Mouse (Mus musculus): Measurements from ENCODE around the gene Gtpbp10.

Gtpbp10 gene

DNA sequence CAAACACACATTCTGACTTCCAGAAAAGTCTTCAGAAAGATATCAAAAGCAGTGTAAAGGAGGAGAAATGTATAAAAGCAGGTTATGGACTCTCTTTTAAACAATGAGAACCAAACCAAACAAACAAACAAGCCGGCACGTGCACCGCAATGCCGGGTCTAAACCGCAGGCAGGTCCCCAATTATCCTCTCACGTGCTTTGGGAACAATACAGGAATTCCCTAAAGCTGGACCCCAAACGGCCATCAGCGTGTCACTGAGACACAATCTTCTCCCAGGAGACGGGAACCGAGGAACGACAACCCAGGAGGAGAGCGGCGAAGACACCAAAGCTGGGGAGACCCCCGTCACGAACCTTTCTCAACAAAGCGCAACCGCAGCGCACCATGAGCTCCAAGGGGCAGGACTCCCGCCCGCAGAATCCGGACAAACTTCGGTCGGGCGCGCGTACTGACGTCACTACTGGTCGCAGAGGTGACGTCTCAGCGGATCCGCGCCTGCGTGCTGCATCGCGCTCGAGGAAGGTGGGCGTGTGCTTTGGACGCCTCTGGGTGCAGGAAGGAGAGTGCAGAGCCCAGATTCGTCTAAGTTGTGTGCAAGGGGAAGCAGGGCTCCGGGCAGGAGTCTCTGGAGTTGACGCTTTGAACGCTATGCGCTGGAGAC, at the start of gene Gtpbp10:
Gene Gtpbp10 (minus strand): TSS at position 460 of the 662 bp plus-strand sequence.
- DNase-seq: peak; percentile 88

DNA sequence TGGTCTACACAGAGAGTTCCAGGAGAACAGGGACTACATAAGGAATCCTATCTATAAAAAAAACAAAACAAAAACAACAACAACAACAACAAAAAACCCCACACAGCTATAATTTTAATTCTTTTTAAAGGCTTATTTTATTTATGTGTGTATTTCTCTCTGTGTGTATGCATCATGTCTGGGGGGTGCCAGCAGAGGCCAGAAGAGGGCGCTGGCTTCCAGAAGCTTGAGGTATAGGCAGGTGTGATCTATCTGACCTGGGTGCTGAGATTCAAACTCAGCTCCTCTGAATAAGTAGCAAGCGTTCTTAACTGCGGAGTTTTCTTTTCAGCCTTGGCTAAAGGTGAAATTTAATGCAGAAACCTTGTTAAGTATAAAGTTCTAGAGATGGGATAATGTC, 28.3 kb upstream of the Gtpbp10 start:
- DNase-seq: no peak

DNA sequence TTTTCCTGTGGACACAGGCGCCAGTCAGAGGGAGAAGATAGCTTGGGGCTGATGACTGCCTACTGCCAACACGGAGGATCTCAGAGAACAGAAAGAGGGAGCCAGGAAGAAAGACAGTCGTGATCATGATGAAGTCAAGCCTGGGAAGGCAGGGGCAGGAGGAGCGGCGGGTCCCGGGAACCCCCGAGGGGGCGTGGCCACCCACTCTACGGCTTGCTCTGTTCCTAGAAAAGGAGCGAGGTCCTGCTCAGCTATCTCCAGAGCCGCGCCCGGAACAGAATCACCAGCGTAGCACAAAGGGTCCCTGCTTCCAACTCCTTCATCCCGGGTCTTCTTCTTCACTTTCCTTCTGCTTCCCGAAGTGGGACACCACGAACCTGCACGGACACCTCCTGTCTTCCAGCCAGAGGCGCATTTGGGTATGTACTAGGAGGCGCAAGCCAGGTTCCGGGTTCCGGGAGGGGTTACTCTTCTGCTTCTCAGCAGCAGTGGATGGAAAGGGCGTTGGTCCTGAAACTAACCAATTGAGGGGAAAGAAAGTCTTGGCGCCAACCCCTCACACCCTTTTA, 14.5 kb upstream of the Gtpbp10 start, which contains the start of gene Gm8773:
Gene Gm8773 (plus strand): TSS at position 51 of the 569 bp plus-strand sequence.
- DNase-seq: no peak

DNA sequence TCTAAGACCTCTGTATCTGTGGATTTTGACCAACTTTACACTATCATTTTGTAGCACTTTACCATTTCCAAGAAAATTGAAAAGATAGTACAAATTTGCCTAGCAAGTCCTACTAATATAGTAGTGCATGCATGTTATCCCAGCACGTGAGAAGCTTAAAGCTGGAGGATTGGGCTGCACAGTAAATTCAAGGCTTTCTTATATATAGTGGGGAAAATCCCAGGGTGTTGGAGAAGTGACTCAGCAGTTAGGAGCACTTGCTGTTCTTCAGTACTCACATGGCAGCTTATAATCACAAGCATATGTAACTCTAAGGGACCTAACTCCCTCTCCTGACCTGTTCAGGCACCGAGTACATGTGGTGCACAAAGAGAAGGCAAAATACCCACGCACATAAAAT, 3.1 kb upstream of the Gtpbp10 start:
- no peak for DNase-seq

DNA sequence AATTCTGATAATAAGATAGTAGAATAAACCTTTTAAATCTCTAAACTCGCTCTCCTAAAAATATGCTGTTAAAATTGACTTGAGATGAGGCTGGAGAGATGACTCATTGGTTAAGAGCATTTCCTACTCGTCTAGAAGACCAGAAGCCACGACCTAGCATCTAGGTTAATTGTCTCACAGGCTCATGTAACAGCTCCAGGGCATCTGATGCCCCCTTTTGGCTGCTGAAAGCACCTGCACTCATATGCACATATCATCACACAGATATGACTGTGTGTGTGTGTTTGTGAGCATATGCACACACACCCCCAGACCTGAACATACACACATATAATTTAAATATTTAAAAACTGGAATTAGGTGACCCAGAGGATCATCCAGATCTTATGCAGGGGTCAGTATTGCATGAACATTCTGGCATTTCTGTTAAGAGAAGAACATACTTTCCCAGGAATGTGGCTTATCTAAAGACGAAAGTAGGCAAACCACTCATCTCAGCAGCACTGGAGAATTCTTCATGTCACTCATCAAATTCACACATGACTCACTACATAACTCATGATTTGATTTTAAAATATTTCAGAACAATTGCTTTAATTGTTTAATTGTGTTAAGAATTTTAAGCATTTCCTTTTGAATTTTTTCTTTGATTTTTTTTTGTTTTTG, 1.8 kb upstream of the Gtpbp10 start:
- no peak for DNase-seq

DNA sequence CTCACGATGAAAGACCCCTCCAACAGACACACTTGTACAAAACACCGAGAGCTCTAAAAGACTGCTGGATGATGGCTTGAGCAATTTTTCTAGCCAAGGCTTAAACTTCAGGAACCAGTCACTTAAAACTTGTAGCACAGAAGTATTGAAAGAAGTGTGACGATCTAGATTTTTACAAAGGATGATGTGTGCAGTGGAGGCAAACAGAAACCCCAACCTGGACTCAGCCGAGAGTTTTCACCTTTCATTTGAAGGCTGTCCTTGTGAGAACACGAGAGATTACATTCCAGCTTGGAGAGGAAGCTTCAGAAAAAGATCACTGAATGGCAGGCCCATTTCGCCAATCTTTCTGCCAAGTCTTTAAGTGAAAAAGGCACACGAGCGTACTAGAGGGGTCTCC, 460 bp upstream of the Gtpbp10 start:
- DNase-seq: no peak

DNA sequence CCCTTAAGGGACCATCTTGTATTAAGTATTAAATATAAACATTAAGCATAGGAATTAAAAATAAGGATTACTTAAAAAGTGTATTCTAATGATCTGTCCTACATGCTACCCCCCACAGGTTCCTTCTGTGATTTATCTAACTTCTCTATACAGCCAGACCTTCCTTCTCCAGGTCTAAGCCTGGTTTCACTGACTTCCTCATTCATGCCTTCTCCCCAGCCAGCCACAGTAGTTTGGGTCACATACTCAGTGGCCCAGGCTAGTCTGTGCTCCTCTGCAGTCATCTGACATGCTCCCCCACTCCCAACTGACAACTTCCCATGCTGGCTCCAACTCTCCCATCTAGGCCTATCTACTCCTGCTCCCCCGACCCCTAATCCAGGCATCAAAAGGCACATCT, 8.2 kb downstream of the Gtpbp10 start:
- no peak for DNase-seq

DNA sequence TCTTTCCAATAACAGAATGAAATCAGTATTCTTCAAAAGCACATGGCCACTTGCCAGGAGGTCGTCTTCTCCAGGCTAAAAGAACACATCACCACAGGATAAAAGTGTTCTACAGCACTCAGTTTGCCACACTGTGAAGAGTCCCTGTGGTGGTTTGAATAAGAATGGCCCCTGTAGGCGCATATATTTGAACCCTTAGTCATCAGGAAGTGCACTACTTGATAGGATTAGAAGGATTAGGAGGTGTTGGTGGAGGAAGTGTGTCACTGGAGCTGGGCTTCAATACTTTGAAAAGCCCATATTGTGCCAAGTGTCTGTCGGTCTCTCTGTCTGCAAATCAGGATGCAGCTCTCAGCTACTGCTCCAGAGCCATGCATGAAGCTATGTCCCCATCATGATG, 19.0 kb downstream of the Gtpbp10 start:
- DNase-seq: no peak

DNA sequence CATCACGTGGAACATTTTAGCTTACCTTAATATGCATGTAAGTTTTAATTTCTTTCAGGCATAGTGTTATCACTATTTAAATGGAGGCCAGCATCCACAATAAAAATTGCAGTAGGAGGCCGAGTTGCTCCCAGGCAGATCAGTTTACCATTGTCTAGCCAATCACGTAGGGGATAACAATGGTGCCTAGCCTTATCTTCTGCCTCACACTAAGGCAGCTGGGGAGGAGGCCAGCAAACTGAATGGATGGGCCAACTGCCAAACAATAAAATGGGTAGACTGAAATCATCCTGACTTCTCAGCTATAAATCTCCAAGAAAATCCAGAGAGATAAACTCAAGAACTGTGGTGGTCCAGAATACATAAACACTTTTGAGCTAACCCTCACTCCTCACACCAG, 19.6 kb downstream of the Gtpbp10 start:
- no peak for DNase-seq

DNA sequence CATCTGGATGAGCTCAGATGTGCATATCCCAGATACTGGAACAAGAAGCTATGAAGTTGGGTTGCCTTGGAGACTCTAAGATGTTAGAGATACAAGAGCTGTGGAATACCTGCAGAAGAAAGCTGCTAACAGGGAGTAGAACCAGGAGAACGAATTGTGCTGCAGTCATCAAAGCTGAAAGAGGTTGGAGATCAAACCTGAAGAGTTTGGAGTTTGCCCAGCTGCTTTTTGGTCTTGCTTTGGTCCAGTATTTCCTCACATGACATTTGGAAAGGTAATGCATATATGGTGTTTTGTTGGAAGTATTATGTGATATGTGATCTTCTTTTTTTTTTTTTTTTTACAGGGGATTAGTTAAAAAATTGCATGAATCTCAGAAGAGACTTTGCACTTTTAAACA, 23.2 kb downstream of the Gtpbp10 start:
- DNase-seq: no peak

DNA sequence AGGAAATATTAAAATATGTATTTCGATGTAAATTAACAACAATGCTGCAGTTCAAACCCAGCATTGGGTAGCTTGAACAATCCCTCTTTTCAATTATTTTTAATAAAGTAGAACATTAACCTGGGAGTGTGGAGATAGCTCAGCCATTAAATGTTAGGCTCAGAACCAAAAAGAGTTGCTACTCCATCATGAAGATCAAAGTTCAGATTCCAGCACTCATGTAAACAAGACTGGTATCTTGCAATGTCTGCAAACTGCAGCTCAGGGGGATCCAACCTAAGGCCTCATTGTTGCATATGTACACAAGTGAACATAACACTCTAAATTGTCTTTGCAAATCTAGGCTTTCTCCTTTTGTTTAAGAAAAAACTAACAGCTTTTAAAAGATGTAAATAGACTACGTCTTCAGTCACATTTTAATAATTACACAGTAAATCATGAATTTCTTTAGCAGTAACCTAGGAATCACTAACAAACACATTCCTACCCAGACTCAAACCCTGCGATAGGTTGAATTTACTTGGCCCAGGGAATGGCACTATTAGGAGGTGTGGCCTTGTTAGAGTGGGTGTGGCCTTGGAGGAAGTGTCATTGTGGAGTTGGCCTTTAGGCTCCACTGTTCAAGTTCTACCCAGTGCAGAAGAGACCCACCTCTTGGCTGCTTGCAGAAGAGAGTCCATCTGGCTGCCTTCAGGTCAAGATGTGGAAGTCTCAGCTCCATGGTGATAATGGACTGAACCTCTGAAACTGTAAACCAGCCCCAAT, 25.5 kb downstream of the Gtpbp10 start:
- DNase-seq: no peak

DNA sequence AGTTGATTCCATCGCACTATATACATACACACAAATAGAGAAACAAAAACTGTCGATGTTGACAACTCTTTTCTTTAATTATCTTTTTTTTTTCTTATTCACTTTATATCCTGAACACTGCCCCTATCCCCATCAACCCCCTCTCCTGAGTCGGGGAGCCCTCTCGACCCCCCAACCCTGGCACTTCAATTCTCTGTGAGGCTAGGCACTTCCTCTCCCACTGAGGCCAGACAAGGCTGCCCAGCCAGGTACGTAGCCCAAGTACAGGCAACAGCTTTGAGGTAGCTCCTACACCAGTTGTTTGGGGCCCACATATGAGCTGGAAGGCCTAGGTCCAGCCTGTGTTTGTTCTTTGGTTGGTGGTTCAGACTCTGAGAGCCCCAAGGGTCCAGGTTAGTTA, 43.9 kb downstream of the Gtpbp10 start:
- DNase-seq: peak; percentile 60

DNA sequence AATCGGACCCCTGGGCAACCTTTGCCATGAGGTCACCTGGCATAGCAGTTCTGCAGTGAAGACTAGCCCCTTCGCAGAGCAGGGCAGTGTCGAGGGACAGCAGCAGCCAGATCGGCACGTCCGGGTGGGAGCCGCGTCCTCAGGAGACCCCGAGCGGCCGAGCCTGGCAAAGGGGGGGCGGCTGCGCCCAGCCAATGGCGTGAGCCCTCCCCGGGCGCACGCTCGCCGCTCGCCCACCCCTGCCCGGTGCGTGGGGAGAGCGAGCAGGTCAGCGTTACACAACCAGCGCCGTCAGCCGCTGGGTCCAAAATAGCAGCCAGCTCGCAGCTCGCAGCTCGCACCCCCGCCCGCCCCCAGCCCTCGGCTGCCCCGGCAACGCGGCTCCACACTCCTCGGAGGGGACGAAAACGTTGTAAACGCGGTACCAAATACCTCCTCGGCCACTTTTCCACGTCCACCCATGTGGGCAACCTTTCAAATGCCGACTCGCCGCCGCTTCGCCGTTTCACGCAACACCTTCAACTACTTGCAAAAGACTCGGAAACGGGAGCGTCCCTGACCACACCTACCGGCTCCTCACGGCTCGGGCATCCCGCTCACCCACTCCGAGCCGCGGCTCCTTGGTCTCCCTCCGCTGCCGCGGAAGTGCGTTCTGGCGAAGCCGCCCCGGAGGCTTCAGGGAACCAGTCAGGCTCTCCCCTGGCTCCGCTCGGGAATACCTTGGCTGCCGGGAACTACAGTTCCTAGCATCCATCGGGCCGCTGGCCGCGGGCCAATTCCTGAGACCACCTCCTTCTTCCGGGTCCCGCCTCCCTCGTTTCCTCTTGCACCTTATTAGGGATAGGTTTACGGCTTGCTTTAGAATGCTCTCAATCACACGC, 44.9 kb downstream of the Gtpbp10 start, which contains the start of gene Cldn12:
Gene Cldn12 (minus strand): TSS at position 763 of the 881 bp plus-strand sequence.
- DNase-seq: peak; percentile 99

DNA sequence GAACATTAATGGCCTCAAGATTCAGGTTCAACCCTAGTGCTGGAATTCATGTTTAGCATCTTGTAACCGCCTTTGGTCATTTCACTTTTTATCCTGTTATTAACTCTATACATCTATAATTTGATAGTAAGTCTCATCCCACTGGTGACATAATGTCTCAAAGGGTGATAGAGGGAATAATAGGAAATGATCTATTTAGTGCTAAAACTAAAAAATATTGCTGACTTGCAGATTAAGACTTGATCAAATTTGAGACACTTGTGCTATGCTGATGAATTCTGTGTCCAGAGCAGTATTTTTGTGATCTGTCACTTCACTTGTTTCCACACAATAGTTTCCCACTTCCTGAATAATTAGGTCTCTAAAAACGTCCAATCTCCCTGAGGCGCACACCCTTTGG, 47.9 kb downstream of the Gtpbp10 start:
- DNase-seq: no peak

DNA sequence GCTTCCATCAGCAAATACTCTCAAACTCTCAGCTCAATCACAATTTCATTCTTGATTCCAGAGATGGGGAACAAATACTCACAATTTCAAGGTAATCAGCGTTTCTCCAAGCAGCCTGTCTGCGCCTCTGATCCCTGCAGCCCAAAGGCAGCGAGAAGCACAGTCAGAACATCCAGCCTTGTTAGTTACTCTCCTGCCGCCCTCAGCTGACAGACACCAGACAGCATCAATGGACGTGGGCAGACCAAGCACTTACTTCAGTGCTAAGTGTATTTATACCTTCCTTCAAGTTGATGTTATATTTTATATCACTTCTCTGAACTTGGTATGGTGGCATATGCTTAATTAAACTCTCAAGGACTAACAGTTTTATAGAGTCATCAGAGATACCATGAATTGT, 48.3 kb downstream of the Gtpbp10 start:
- no peak for DNase-seq

DNA sequence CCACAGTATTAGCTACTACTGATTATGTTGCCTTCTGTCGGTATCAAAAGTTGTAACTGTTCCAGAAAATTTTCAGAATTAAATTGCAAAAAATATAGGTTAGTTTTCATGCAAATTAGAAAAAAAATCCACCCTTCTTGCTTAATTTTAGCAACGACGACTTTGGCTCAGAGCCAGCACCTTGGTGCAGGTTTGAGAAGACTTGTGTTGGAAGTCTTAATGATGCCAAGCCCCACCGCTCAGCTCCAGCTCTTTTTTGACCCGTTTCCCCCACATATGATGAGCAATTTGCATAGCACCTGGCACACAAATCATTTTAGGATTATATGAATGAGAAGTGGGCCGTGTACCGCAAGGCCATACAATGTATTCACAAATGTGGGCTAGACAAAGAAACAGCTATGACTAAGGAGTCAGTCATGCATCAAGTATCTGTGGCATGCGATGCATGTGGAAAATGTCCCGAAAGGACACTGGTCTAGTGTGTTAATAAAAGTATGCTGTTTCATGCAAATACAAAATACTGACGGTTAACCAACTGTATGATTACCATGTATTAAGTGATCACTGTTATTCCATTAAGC, 48.9 kb downstream of the Gtpbp10 start:
- DNase-seq: peak; percentile 44

DNA sequence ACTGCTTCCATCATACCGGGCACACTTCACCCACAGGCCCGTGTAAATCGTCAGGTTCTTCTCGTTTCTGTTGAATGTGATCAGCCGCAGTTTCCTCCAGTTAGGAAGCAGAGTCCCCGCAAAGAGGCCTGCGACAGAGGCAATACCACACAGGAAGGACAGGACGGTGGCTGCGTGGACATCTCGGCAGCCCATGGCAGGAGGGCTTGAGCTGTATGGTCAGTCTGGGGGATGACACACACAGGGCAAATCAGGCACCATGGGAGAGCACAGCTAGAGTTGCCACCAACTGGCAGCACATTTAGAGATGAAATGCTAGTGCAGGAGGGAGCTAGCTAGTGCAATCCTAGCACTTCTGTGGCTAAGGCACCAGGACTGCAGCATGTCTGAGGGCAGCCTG, 51.1 kb downstream of the Gtpbp10 start:
- DNase-seq: no peak

DNA sequence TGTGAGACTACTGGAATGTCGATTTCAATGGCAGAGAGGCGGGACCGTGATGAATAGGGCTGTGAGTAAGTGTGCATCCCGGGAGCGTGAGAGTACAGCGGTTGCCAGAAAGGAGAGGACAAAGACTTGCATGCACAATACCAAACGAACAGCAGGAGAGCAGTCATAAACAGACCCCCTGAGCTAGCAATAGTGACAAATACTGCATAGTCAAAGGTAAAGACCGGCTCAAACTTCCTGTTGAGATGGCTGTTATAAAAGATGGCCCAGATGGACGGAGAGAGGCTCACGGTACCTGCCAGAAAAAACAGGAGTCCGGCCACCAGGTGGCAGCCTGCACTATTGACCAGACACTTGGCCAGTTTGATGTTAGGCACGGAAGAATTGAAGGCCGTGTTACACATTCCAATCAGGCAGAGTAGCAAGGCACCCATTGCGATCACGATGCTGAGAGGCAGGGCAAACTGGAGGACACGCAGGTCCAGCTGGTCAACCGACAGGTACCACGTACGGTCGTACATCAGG, 51.6 kb downstream of the Gtpbp10 start:
- peak; percentile 85 for DNase-seq

DNA sequence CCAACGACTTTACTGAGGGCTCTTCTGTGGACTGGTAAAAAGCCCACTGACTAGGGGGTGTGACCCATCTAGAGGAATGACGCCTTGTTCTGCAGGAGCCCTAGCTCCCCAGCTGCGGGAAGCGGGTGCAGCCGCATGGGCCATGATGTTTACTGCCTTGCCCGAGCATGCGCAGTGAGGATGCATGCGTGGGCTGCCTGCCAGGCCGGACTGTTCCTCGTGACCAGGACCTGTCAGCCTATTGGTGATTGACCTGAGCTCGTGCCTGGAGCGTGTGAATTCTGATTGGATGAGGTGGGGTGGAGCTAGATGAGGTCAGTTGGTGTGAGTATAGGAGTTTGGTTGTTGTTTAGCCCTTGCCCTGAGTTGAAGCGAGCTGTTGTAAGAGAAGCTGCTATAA, 54.9 kb downstream of the Gtpbp10 start:
- DNase-seq: no peak

DNA sequence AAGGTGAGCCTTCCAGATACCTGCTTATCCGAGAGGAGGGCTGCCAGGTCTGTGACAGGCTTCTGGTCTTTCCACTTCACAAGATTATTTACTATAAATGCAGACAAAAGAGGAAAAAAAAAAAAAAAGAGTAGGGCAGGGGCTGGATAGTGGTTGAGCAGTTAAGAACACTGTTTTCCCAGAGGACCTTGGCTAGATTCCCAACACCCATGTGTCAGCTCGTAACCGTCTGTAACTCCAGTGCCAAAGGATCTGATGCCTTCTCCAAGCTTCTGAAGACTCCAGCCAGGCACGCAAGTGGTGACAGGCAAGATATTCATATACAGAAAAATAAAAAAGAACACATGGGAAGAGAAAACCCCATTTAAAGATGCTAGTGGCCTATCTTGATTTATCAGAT, 56.0 kb downstream of the Gtpbp10 start:
- no peak for DNase-seq

DNA sequence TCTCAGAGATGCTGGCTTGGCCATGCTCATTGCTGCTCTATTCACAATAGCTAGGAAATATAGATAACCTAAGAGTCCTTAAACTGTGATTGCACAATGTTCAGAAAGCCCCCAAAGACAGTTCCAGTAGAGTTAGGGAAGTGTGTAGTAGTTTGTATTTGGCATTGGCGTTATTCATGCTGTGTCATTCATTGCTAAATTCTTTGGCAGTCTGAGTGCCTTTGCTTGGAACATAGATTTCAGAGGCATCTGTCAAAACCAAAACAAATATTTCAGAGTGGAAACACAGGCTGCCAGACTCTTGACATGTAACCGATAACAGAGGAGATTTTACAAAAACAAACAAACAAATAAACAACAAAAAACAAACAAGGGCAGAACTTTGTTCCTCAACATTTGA, 57.8 kb downstream of the Gtpbp10 start:
- DNase-seq: no peak

DNA sequence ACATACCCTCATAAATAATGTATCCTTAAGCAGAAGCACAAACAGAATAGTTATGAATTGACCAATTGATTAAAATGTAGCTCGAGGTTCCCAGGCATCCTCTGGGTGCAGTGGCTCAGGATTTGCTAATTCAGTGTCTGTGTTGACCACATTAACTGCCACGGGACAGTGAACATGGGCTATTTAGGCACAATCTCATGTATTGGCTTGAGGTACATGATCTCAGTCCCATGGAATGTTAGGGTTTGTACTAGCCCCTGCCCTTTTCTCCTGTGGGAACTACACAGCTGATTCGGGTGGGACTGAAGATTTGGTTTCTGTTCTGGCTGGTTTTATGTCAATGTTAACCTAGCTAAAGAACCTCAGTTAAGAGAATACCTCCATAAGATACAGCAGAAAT, 62.9 kb downstream of the Gtpbp10 start:
- no peak for DNase-seq
